8 mouse cellular contexts compared by ENCODE assay signal in the genomic region with DNA sequence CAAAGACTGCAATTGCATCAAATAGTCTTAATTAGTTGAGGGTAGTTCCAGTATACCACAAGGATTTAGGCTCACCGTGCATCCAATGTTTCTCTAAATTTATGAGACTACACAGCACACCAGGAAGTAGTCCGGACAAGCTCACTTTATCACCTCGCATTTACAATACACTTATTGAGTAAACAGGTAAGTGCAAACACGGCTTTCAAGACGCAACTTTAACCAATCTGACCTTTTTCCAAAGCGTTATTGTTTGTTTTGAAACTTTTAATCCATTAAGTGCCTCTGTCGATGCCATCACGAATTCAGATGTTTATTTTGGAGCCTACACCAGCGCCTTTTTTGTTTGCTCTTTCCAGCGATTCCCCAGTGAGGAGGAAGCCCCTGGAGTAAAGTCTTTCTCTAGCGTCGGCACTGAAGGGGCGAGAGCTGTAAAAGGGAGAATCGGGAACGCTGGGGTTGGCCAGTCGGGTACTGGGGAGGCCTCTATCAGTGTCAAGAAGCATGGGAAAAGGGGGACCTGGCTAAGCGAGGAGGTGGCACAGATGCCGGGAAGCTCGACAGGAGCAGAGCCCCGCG. TPM values are rescaled to one million over a fixed set of nuclear protein-coding genes. Genes with fewer than 3 reads are reported as not detected.
DNase-seq lines count a peak whose midpoint lies in the region; ATAC-seq and TF ChIP-seq lines count a peak whose summit lies in the region.

No protein-coding gene starts in this region.

- 2% methylated on average over 21 of the region's 21 CpGs for WGBS in forebrain, embryonic 14.5 days
- 2% methylated on average over 19 of the region's 21 CpGs for WGBS in liver, postnatal 0 days (ENCODE audit: insufficient replicate concordance)

- no peak for TF ChIP-seq CTCF in liver, postnatal 0 days (IDR thresholded peaks at IDR 0.05; ENCODE audit: low read depth)

- H3K36me3 ChIP-seq in forebrain, embryonic 14.5 days (ENCODE audit: control insufficient read depth, insufficient read depth, low read length) = peaks cover 62% of the 10 kb centered on the region
- H3K36me3 ChIP-seq in liver, postnatal 0 days (replicated peaks; ENCODE audit: insufficient read depth, low read length) = peaks cover 29% of the 10 kb centered on the region

- ATAC-seq in forebrain, embryonic 14.5 days = no peak
- ATAC-seq in liver, postnatal 0 days = no peak

- peak overlapping the region; percentile 72 for H3K4me2 ChIP-seq in forebrain, embryonic 14.5 days (ENCODE audit: low read length)
- H3K4me2 ChIP-seq in liver, postnatal 0 days (ENCODE audit: low read depth, low read length) = peak overlapping the region; percentile 84

- no peak for TF ChIP-seq EP300 in liver, postnatal 0 days (IDR thresholded peaks at IDR 0.05; ENCODE audit: low read depth)

- H3K4me1 ChIP-seq in forebrain, embryonic 14.5 days (ENCODE audit: control insufficient read depth, insufficient read depth, low read length) = peaks cover 18% of the 10 kb centered on the region
- peaks cover 18% of the 10 kb centered on the region for H3K4me1 ChIP-seq in liver, postnatal 0 days (ENCODE audit: insufficient read depth)

- peak overlapping the region; percentile 85 for H3K9ac ChIP-seq in forebrain, embryonic 14.5 days (ENCODE audit: low read length)
- peak overlapping the region; percentile 82 for H3K9ac ChIP-seq in liver, postnatal 0 days (replicated peaks)

- no peaks in the 10 kb centered on the region for H3K9me3 ChIP-seq in forebrain, embryonic 14.5 days (replicated peaks; ENCODE audit: control insufficient read depth, low read length)
- no peaks in the 10 kb centered on the region for H3K9me3 ChIP-seq in liver, postnatal 0 days (ENCODE audit: low read length)

- H3K27ac ChIP-seq in forebrain, embryonic 14.5 days (ENCODE audit: low read depth, low read length) = peak overlapping the region; percentile 82
- peak overlapping the region; percentile 95 for H3K27ac ChIP-seq in liver, postnatal 0 days (ENCODE audit: low read depth)

- H3K4me3 ChIP-seq in forebrain, embryonic 14.5 days (ENCODE audit: low read depth, low read length) = peak overlapping the region; percentile 62
- peak overlapping the region; percentile 81 for H3K4me3 ChIP-seq in liver, postnatal 0 days (ENCODE audit: low read depth, low read length)

- H3K27me3 ChIP-seq in forebrain, embryonic 14.5 days (replicated peaks; ENCODE audit: control insufficient read depth, insufficient read depth, low read length) = no peaks in the 10 kb centered on the region
- H3K27me3 ChIP-seq in liver, postnatal 0 days (ENCODE audit: insufficient read depth, low read length) = no peaks in the 10 kb centered on the region

- DNase-seq in cerebellum, adult 9-11 months = peak; percentile 7
- DNase-seq in cerebellum, postnatal 36 days = no peak
- DNase-seq in 3T3-L1 (ENCODE audit: low read depth, low spot score) = peak; percentile 61
- no peak for DNase-seq in forebrain, embryonic 14.5 days (ENCODE audit: low spot score)
- no peak for DNase-seq in liver, postnatal 0 days
- DNase-seq in c-Kit-positive CD71-positive TER-119-positive erythroid progenitor cells, embryonic 14.5 days (ENCODE audit: low spot score) = no peak
- DNase-seq in natural killer cell, adult 2 months (ENCODE audit: low spot score in 2 of 2) = no peak
- DNase-seq in embryo, embryonic 10.5 days (ENCODE audit: low spot score) = no peak

RNA-seq across cellular contexts. Expression of gene Zbtb37, which starts 0.7 kb away (rescaled TPM):
- 10.5 and 17.8 TPM in 2 replicates for polyA plus RNA-seq in forebrain, embryonic 14.5 days (2014; fragmentation: Nextera tagmentation; extraction: Ambion mirVana)
- polyA plus RNA-seq in liver, postnatal 0 days (2015; fragmentation: Nextera tagmentation; extraction: Ambion mirVana) = 2.0 and 2.3 TPM in 2 replicates

RNA-seq across cellular contexts. Expression of gene Dars2, which starts 36.5 kb away (rescaled TPM):
- polyA plus RNA-seq in forebrain, embryonic 14.5 days (2014; fragmentation: Nextera tagmentation; extraction: Ambion mirVana) = 38.4 and 41.3 TPM in 2 replicates
- polyA plus RNA-seq in liver, postnatal 0 days (2015; fragmentation: Nextera tagmentation; extraction: Ambion mirVana) = 13.8 and 16.2 TPM in 2 replicates

RNA-seq across cellular contexts. Expression of gene Cenpl, which starts 36.6 kb away (rescaled TPM):
- polyA plus RNA-seq in forebrain, embryonic 14.5 days (2014; fragmentation: Nextera tagmentation; extraction: Ambion mirVana) = 22.7 and 27.5 TPM in 2 replicates
- polyA plus RNA-seq in liver, postnatal 0 days (2015; fragmentation: Nextera tagmentation; extraction: Ambion mirVana) = 19.5 and 20.2 TPM in 2 replicates

RNA-seq across cellular contexts. Expression of gene Serpinc1, which starts 55.6 kb away (rescaled TPM):
- polyA plus RNA-seq in forebrain, embryonic 14.5 days (2014; fragmentation: Nextera tagmentation; extraction: Ambion mirVana) = 1.1 and 1.9 TPM in 2 replicates
- polyA plus RNA-seq in liver, postnatal 0 days (2015; fragmentation: Nextera tagmentation; extraction: Ambion mirVana) = 3,100 and 3,165 TPM in 2 replicates

Comparison
In these comparisons a context has a peak if more than half of its experiments do, and no peak if none do; other contexts are left out.
1. DNase-seq: peak in cerebellum, adult 9-11 months (single experiment) and 3T3-L1 (single experiment); none in cerebellum, postnatal 36 days (0 of 2), forebrain, embryonic 14.5 days (single experiment), liver, postnatal 0 days (single experiment), c-Kit-positive CD71-positive TER-119-positive erythroid progenitor cells, embryonic 14.5 days (single experiment), natural killer cell, adult 2 months (0 of 2) and embryo, embryonic 10.5 days (single experiment).